Mouse (Mus musculus) midbrain, embryonic 11.5 days (tissue): ENCODE data around the gene Fam53b. TPM values are rescaled to one million over a fixed set of nuclear protein-coding genes. Genes with fewer than 3 reads are reported as not detected.

Source experiments
- ATAC-seq: fragments of 200-750 bp; cut with Nextera tagmentation; 2 replicates; pipeline ENCODE4 v1.8.0; 2017; ENCODE audit warnings: moderate TSS enrichment, moderate library complexity; ENCODE audit not compliant: low FRiP score
- DNase-seq: peaks from one replicate; pipeline ENCODE4 v3.0.0; 2015; ENCODE audit warnings: low spot score; ENCODE audit errors: missing footprints
- H3K27ac ChIP-seq: fragments of 300-500 bp; sonication (generic); 2 replicates; pipeline ENCODE4 v1.5.1; 2014; ENCODE audit warnings: low read depth, low read length
- H3K27me3 ChIP-seq: fragments of 300-500 bp; sonication (generic); 2 replicates; pipeline ENCODE4 v1.6.1; 2014; ENCODE audit warnings: mild to moderate bottlenecking, low read length, moderate library complexity, mixed read lengths; ENCODE audit not compliant: control insufficient read depth, insufficient read depth
- H3K36me3 ChIP-seq: fragments of 300-500 bp; sonication (generic); 2 replicates; pipeline ENCODE4 v1.6.1; 2014; ENCODE audit warnings: mild to moderate bottlenecking, low read length, moderate library complexity, mixed read lengths; ENCODE audit not compliant: control insufficient read depth, insufficient read depth
- H3K4me1 ChIP-seq: fragments of 300-500 bp; sonication (generic); 2 replicates; pipeline ENCODE4 v1.6.1; 2014; ENCODE audit warnings: low read length; ENCODE audit not compliant: control insufficient read depth, insufficient read depth
- H3K4me2 ChIP-seq: fragments of 300-500 bp; sonication (generic); 2 replicates; pipeline ENCODE4 v1.6.1; 2014; ENCODE audit warnings: mild to moderate bottlenecking, moderate library complexity
- H3K4me3 ChIP-seq: fragments of 300-500 bp; sonication (generic); 2 replicates; pipeline ENCODE4 v1.5.1; 2014; ENCODE audit warnings: low read depth, low read length
- H3K9ac ChIP-seq: fragments of 300-500 bp; sonication (generic); 2 replicates; pipeline ENCODE4 v1.6.1; 2014; ENCODE audit warnings: low read length
- H3K9me3 ChIP-seq: fragments of 300-500 bp; sonication (generic); 2 replicates; pipeline ENCODE4 v1.6.1; 2016; ENCODE audit warnings: low read length; ENCODE audit not compliant: control insufficient read depth
- WGBS: fragments of 180-500 bp; shearing (Covaris S2); extraction: QIAGEN DNeasy Blood & Tissue Kit; methylation state at CpG from one replicate; pipeline ENCODE4 v1.1.7; 2014; 5-methylcytosine and 5-hydroxymethylcytosine counted together
- polyA plus RNA-seq: library from polyadenylated mRNA; unstranded; fragments of >200 nt; fragmentation: Nextera tagmentation; extraction: Ambion mirVana; gene quantifications from 2 replicates; pipeline ENCODE4 v1.2.1, GENCODE M21; 2014

Gene Fam53b
- polyA plus RNA-seq, 1 experiment from 2014 or later, result 17.5 TPM

DNA sequence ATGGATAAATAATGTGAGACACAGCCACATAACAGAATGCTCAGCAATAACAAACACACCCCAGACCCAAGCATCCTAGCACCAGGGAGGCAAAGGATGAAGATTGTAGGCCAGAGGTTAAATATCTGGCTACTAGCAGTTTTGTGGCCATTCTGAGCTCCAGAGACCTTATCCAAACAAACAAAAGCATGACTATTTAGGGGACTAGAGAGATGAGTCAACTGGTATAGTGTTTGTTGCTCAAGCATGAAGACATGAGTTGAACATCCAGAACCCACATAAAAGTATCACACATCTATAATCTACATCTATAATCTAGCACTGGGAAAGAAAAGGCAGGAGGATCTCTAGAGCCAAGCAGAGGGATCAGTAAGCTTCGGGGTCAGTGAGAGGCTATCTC lies 28.8 kb upstream of the Fam53b start:
- WGBS, result 94% methylated on average over 1 of the region's 1 CpGs
- no peak overlapping the region for H3K27ac ChIP-seq

GRCm38 (mm10) chr7:132841287-132841686 lies 27.6 kb upstream of the Fam53b start:
- WGBS, result 79% methylated on average over 5 of the region's 5 CpGs
- no peak for ATAC-seq

More for the DNA sequence above, 28.8 kb upstream of the Fam53b start:
- no peak overlapping the region for H3K9ac ChIP-seq
- H3K4me2 ChIP-seq, result no peak overlapping the region
- no peaks in the 10 kb centered on the region for H3K9me3 ChIP-seq
- ATAC-seq (no peak), DNase-seq (no peak)
- no peaks in the 10 kb centered on the region; the same call in 1 of the 2 replicates for H3K36me3 ChIP-seq
- H3K27me3 ChIP-seq, result no peaks in the 10 kb centered on the region
- no peak overlapping the region for H3K4me3 ChIP-seq
- H3K4me1 ChIP-seq, result no peaks in the 10 kb centered on the region

GRCm38 (mm10) chr7:132830955-132831354 lies 17.3 kb upstream of the Fam53b start:
- H3K27me3 ChIP-seq, result no peaks in the 10 kb centered on the region
- DNase-seq (peak; percentile 64), ATAC-seq (no peak)
- H3K9ac ChIP-seq, result no peak overlapping the region
- H3K27ac ChIP-seq, result no peak overlapping the region
- H3K9me3 ChIP-seq, result no peaks in the 10 kb centered on the region
- H3K4me2 ChIP-seq, result no peak overlapping the region
- WGBS, result 92% methylated on average over 4 of the region's 4 CpGs
- H3K4me1 ChIP-seq, result no peaks in the 10 kb centered on the region
- H3K4me3 ChIP-seq, result no peak overlapping the region
- peaks cover 8% of the 10 kb centered on the region; the same call in 1 of the 2 replicates for H3K36me3 ChIP-seq

More at GRCm38 (mm10) chr7:132841287-132841686, 27.6 kb upstream of the Fam53b start:
- H3K4me1 ChIP-seq, result no peaks in the 10 kb centered on the region
- DNase-seq, result no peak
- no peak overlapping the region for H3K9ac ChIP-seq
- no peak overlapping the region for H3K4me2 ChIP-seq
- no peaks in the 10 kb centered on the region for H3K36me3 ChIP-seq
- H3K4me3 ChIP-seq, result no peak overlapping the region
- no peaks in the 10 kb centered on the region for H3K9me3 ChIP-seq
- H3K27me3 ChIP-seq, result no peaks in the 10 kb centered on the region
- no peak overlapping the region for H3K27ac ChIP-seq

GRCm38 (mm10) chr7:132824346-132825022 lies 10.8 kb upstream of the Fam53b start:
- Histone ChIP-seq H3K27ac (no peak overlapping the region), H3K36me3 (no peaks in the 10 kb centered on the region), H3K4me3 (no peak overlapping the region), H3K9ac (no peak overlapping the region), H3K27me3 (no peaks in the 10 kb centered on the region), H3K9me3 (no peaks in the 10 kb centered on the region), H3K4me1 (no peaks in the 10 kb centered on the region), H3K4me2 (no peak overlapping the region)
- ATAC-seq (no peak), DNase-seq (peak; percentile 28)
- 26% methylated on average over 1 of the region's 1 CpGs for WGBS

- no peak overlapping the region for H3K4me2 ChIP-seq
- H3K27ac ChIP-seq, result no peak overlapping the region
- no peak overlapping the region for H3K4me3 ChIP-seq
- H3K27me3 ChIP-seq, result no peaks in the 10 kb centered on the region
- no peaks in the 10 kb centered on the region for H3K4me1 ChIP-seq
- no peak for ATAC-seq
- H3K9ac ChIP-seq, result no peak overlapping the region
- H3K36me3 ChIP-seq, result no peaks in the 10 kb centered on the region
- no peaks in the 10 kb centered on the region for H3K9me3 ChIP-seq
- no peak for DNase-seq
Measured at GRCm38 (mm10) chr7:132823832-132824231, 10.1 kb upstream of the Fam53b start.

GRCm38 (mm10) chr7:132820692-132821091 lies 7.0 kb upstream of the Fam53b start:
- Histone ChIP-seq H3K9ac (no peak overlapping the region), H3K36me3 (no peaks in the 10 kb centered on the region), H3K4me1 (peaks cover 4% of the 10 kb centered on the region; the same call in 1 of the 2 replicates), H3K4me3 (no peak overlapping the region), H3K4me2 (no peak overlapping the region), H3K9me3 (no peaks in the 10 kb centered on the region), H3K27me3 (no peaks in the 10 kb centered on the region), H3K27ac (no peak overlapping the region)
- DNase-seq (peak; percentile 28), ATAC-seq (no peak)
- 83% methylated on average over 3 of the region's 3 CpGs for WGBS

GRCm38 (mm10) chr7:132817056-132817455 lies 3.4 kb upstream of the Fam53b start:
- Histone ChIP-seq H3K27me3 (no peaks in the 10 kb centered on the region), H3K4me1 (peaks cover 16% of the 10 kb centered on the region; the same call in 1 of the 2 replicates), H3K4me2 (no peak overlapping the region), H3K27ac (no peak overlapping the region), H3K9ac (no peak overlapping the region), H3K9me3 (no peaks in the 10 kb centered on the region), H3K4me3 (no peak overlapping the region), H3K36me3 (no peaks in the 10 kb centered on the region)
- ATAC-seq, result no peak
- no peak for DNase-seq
- 70% methylated on average over 6 of the region's 6 CpGs for WGBS

DNA sequence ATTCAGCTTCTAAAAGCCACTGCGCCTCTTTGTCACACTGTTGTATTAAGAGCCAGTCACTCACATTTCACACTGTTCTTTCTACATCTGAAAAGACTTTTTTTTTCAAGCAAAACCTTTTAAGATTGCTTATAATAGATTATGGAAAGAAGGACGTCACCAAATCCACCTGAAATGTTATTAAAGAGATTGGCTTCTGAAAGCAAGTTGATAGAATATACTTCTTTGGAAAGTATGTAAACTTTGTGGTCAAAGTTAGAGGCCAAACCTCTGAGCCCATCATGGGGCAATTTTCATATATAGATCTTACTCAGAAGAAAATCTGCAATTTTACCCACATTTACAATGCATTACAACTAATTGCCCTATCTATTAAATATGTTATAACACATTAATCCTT lies 2.8 kb upstream of the Fam53b start:
- H3K9me3 ChIP-seq, result no peaks in the 10 kb centered on the region
- no peak for DNase-seq
- no peak overlapping the region for H3K9ac ChIP-seq
- no peaks in the 10 kb centered on the region for H3K36me3 ChIP-seq
- WGBS, result 49% methylated on average over 2 of the region's 2 CpGs
- no peak overlapping the region for H3K27ac ChIP-seq
- no peak overlapping the region for H3K4me3 ChIP-seq
- peaks cover 22% of the 10 kb centered on the region for H3K4me1 ChIP-seq
- no peaks in the 10 kb centered on the region for H3K27me3 ChIP-seq
- H3K4me2 ChIP-seq, result no peak overlapping the region
- ATAC-seq, result no peak

DNA sequence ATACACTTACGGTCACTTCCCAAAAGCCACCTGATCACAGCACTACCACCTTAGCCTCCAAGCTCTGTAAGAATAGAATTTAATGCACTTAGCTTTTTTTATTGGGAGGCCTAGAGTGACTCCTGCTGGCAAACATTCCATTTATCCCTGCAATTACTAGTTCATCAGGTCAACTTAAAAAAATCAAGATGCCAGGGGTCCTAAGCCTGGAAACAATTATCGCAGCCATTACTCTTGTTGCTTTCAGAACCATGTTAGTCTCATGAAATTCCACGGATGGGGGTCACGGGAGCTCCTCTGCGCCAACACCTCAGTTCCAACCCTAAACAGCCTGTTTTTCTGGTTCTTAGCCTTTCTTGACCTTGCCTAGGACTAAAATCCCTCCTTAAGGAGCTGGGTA lies 1.4 kb upstream of the Fam53b start:
- Histone ChIP-seq H3K9ac (no peak overlapping the region), H3K4me2 (no peak overlapping the region), H3K4me3 (no peak overlapping the region), H3K36me3 (no peaks in the 10 kb centered on the region), H3K27me3 (no peaks in the 10 kb centered on the region), H3K4me1 (peaks cover 32% of the 10 kb centered on the region), H3K9me3 (no peaks in the 10 kb centered on the region), H3K27ac (no peak overlapping the region)
- 75% methylated on average over 5 of the region's 5 CpGs for WGBS
- DNase-seq, result no peak
- no peak for ATAC-seq
